Mouse (Mus musculus) pancreas, adult 10 weeks (tissue): ENCODE results near the gene Kctd13. TPM values are rescaled to one million over a fixed set of nuclear protein-coding genes. Genes with fewer than 3 reads are reported as not detected.

Experiments
- polyA plus RNA-seq: library from polyadenylated mRNA; stranded (reverse); fragments of 350-450 nt; fragmentation: Illumina TruSeq; extraction: RNeasy Lipid Tissue Mini Kit (QIAGEN cat#74804); gene quantifications from one replicate; pipeline ENCODE4 v1.2.3, GENCODE M21; 2015; ENCODE audit warnings: low read depth, low replicate concordance; ENCODE audit not compliant: insufficient read depth

The Kctd13 gene
- polyA plus RNA-seq = 3.6 TPM

DNA sequence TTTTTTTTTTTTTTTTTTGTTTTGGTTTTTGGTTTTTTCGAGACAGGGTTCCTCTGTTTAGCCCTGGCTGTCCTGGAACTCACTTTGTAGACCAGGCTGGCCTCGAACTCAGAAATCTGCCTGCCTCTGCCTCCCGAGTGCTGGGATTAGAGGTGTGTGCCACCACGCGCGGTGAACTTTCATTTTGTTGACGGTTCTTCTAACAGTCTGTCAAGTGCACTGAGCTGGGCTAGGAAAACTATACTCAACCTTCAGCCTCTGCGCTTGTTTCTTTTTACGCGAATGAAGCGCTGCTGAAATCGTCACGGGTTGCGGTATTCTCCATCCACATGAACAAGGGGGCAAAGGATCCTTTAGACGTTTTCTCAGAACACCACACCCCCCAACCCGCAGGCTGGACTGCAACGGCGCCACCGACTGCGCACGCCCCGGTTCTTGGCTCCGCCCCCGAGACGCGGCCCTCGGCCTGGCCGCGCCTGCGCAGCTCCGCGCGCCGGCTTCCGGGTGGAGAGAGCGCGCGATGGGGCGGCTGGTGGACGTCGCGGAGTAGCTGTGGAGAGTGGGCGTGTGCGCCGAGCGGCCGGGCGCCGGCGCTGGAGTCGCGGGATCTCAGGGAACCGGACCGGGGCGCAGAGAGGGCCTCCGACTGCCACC lies at the start of gene Kctd13:
Gene Kctd13 (plus strand): TSS at position 496 of the 654 bp plus-strand sequence.

DNA sequence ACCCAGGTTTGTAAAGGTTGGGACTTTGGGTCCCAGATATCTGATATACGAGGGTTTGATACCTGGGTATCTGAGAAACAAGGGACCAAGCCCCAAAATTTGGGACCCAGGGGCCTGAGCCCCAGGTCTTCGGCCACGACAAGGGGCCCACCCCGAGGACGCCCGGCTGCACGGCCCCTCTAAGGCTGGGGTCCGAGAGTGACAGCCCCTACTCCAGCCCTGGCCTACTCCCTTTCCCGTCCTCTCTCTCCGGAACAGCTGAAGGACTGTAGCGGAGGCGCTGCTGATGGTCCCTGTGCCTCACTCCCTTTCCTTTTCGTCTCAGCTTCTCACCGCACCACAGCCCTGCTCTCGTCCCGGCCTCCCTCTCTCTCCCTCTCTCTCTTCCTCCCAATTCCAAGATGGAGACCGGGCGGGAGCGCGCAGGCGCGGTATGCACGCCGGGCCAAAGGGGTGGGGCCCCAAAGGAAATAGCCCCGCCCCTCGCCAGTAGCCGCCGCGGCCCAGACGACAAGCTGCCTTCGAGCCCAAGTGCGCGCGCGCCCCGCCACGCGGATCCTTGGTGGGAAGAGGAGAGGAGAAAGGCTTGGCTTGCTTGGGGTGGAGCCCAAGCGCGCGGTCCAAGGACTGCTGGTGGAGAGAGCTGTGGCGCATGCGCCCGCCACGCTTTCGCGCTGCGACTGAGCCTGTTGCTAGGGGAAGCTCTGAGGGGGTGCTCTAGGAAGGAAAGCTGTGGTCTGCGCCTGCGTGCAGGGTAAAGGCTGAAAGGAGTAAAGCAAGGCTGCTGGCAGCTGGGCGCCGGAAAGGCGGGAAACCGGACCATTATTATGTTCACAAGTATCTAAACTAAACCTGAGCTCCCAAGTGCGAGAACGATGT lies 44.2 kb upstream of the Kctd13 start, which contains the start of gene Taok2:
Gene Taok2 (minus strand): TSS at position 418 of the 879 bp plus-strand sequence.

DNA sequence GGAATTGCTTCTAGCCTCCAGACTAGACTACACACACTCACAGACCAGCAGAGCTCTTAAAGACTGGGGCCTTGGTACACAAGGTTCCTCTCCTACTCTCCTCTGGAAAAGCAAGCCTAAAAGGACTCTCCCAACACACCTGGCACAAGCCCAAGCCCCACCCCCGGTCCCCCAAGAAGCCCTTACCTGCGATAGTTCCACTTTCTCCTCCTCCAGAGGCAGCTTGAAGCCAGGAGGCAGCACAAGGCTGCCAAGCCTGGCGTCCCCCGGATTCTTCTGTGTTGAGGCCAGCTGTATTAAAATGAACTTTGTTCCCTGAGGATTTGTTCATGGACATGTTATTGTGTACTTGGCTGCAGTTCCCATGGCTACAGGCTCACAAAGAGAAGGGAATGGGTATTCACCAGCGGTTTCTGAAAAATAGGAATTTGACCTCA lies 6.0 kb upstream of the Kctd13 start, which contains the start of gene Tmem219:
Gene Tmem219 (minus strand): TSS at position 294 of the 437 bp plus-strand sequence.

DNA sequence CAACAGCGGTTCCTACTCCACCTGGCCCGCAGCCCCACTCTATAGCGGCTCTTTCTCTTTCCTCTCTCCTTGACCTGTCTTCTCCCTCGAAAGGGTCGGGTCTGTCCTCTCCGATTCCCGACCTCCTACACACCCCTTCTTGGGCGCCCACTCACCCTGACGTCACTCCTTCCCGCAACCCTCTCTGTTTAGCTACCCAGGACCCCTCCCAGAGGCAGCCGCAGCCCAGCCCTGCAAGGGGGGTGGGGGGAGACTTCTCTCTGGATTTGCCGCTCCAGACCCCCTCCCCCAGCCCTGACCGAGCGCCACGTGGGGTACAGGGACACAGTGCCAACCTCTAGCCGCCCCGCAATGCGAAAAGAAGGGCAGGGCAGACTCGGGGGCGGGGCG lies 20.7 kb downstream of the Kctd13 start, which contains the start of gene Asphd1:
Gene Asphd1 (minus strand): TSS at position 180 of the 390 bp plus-strand sequence.

DNA sequence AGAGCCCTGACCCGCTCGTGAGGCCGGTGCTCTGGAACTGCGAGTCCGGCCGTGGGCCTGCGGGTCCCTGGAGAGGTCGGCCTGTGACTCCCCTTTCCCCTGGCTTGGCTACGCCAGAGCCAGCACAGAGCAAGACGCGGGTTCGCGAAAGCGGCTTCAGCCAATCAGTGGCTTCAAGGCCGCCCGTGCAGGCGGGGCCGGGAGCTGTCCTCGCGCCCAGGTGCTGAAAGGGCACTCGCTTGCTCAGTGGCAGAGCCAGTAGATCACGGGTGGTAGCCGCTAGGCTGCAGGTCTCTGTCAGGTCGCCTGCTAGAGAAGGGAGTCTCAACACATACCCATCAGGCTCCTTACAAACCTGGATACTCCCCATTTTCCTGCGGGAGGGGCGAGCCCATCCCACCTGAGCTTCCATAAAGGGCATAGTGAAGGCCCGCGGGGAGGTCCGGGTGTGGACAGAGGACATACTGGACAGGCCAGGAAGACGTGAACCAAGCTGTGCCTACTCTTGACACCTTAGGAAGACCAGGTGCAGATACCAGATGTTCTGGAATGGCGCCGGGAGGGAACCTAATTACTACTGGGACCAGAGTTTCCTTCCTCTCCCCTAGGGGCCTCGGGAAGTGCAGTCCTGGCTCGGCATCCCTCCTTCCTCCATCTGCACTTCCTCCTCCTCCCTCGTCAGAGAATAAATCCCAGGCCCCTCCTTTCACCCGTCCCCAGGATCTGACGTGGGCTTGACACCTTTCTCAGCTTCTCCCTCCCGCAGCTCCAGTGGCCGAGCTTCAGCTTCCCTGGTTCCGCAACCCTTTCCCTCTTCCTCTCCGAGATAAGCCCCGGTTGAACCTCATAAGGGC lies 21.3 kb downstream of the Kctd13 start, which contains the start of gene Sez6l2:
Gene Sez6l2 (plus strand): TSS at position 771 of the 854 bp plus-strand sequence.

DNA sequence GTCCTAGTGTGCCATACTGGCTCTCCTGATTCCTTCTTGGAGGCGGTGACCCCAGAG lies 47.0 kb downstream of the Kctd13 start, which contains the start of gene Cdipt:
Gene Cdipt (plus strand): TSS at position 22 of the 57 bp plus-strand sequence.

DNA sequence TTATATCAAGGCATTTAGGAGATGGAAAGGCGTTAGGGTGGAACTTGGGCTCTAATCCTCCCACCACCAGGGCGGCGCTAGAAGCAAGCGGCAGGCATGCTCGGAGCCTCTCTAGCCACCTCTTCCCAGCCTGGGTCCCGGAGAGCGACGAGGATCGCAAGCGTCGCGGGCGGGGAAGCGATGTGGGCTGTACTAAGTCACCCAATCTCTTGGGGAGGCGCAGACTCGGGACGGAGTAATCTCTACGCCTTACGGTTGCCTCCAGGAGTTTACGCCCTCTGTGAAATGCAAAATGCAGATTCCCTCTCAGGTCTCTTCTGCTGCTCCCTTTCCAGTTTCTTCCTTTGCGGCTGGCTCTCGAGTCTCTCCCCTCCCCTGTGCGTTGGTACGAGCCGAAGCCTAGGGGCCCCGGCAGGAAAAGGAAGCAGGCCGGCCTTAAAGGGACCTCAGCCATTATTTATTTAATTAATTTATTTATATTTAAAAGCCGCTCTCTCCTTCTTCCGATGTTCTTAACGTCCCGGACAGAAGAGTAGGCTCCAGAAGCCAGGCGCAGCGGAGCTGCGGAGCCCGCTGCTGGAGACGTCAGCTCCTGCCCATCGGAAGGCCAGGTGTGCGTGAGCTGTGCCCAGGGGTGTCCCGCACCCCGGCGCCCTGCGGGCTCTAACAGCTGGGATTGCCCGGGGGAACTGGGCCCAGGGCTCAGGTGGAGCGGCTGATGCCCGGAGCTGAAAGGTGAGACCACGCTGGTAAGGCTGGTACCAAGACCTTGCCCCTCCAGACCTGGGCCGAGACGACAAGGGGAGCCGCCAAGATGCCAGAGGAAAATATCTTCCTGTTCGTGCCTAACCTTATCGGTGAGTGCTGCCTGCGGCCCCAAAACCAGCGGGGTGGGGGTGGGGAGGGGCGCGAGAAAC lies 47.5 kb downstream of the Kctd13 start, which contains the start of gene Cdiptos:
Gene Cdiptos (minus strand): TSS at position 149 of the 917 bp plus-strand sequence.

Other genes with a start within 250 kb of the Kctd13 start
- 43.5 TPM for gene Bola2, start 233.5 kb upstream of the Kctd13 start, polyA plus RNA-seq
- gene Slx1b, start 233.1 kb upstream of the Kctd13 start, polyA plus RNA-seq = 3.1 TPM
- 7.3 TPM for gene Coro1a, start 221.1 kb upstream of the Kctd13 start, polyA plus RNA-seq
- 50.5 TPM for gene Mapk3, start 169.3 kb upstream of the Kctd13 start, polyA plus RNA-seq
- 2.5 TPM for gene Gdpd3, start 162.5 kb upstream of the Kctd13 start, polyA plus RNA-seq
- 86.3 TPM for gene Ypel3, start 151.9 kb upstream of the Kctd13 start, polyA plus RNA-seq
- 1.9 TPM for gene Tbx6, start 147.4 kb upstream of the Kctd13 start, polyA plus RNA-seq
- 30.4 TPM for gene Ppp4c, start 136.4 kb upstream of the Kctd13 start, polyA plus RNA-seq
- gene Fam57b, start 131.2 kb upstream of the Kctd13 start, polyA plus RNA-seq = 3.8 TPM
- not detected for gene 4930451I11Rik, start 97.2 kb upstream of the Kctd13 start, polyA plus RNA-seq
- not detected for gene Doc2a, start 81.5 kb upstream of the Kctd13 start, polyA plus RNA-seq
- 4.6 TPM for gene Hirip3, start 66.9 kb upstream of the Kctd13 start, polyA plus RNA-seq
- 12.9 TPM for gene Ino80e, start 66.5 kb upstream of the Kctd13 start, polyA plus RNA-seq
- 31.1 TPM for gene Taok2, start 44.2 kb upstream of the Kctd13 start, polyA plus RNA-seq
- 29.4 TPM for gene Tmem219, start 6.0 kb upstream of the Kctd13 start, polyA plus RNA-seq
- gene Asphd1, start 20.7 kb downstream of the Kctd13 start, polyA plus RNA-seq = 3.6 TPM
- 17.7 TPM for gene Sez6l2, start 21.7 kb downstream of the Kctd13 start, polyA plus RNA-seq
- 28.6 TPM for gene Cdipt, start 47.0 kb downstream of the Kctd13 start, polyA plus RNA-seq
- gene Cdiptos, start 47.2 kb downstream of the Kctd13 start, polyA plus RNA-seq = 1.6 TPM
- 10.7 TPM for gene Mvp, start 85.7 kb downstream of the Kctd13 start, polyA plus RNA-seq
- gene Pagr1b, start 87.6 kb downstream of the Kctd13 start, polyA plus RNA-seq = not detected
- gene Pagr1a, start 88.5 kb downstream of the Kctd13 start, polyA plus RNA-seq = 17.2 TPM
- gene Gm42742, start 92.2 kb downstream of the Kctd13 start, polyA plus RNA-seq = 3.3 TPM
- gene Prrt2, start 92.3 kb downstream of the Kctd13 start, polyA plus RNA-seq = 0.76 TPM
- gene Maz, start 98.2 kb downstream of the Kctd13 start, polyA plus RNA-seq = 33.7 TPM
- 0.39 TPM for gene Kif22, start 113.6 kb downstream of the Kctd13 start, polyA plus RNA-seq
- 25,813 TPM for gene Zg16, start 158.4 kb downstream of the Kctd13 start, polyA plus RNA-seq
- 2.4 TPM for gene AI467606, start 162.5 kb downstream of the Kctd13 start, polyA plus RNA-seq
- 0.54 TPM for gene Qprt, start 193.3 kb downstream of the Kctd13 start, polyA plus RNA-seq
- 0.24 TPM for gene Spn, start 208.9 kb downstream of the Kctd13 start, polyA plus RNA-seq